Mouse (Mus musculus) embryonic facial prominence, embryonic 12.5 days (tissue): ENCODE results near the gene B230219D22Rik. TPM values are rescaled to one million over a fixed set of nuclear protein-coding genes. Genes with fewer than 3 reads are reported as not detected.
"Not testable (repeated sequence)": the region's sequence is repeated elsewhere in the genome, so short reads cannot be mapped to it uniquely, and the experiment has no call there.

Experiments
- ATAC-seq: fragments of 200-750 bp; cut with Nextera tagmentation; 2 replicates; pipeline ENCODE4 v1.8.0; 2017; ENCODE audit not compliant: insufficient number of reproducible peaks, insufficient read depth, low FRiP score, low TSS enrichment
- H3K27ac ChIP-seq: fragments of 300-500 bp; sonication (generic); 2 replicates; pipeline ENCODE4 v1.5.1; 2016; ENCODE audit warnings: mild to moderate bottlenecking
- H3K27me3 ChIP-seq: fragments of 300-500 bp; sonication (generic); 2 replicates; pipeline ENCODE4 v1.6.1; 2016; ENCODE audit warnings: mild to moderate bottlenecking, moderate library complexity
- H3K36me3 ChIP-seq: fragments of 300-500 bp; sonication (generic); 2 replicates; pipeline ENCODE4 v1.6.1; 2016; ENCODE audit warnings: mild to moderate bottlenecking
- H3K4me1 ChIP-seq: fragments of 300-500 bp; sonication (generic); 2 replicates; pipeline ENCODE4 v1.6.1; 2016
- H3K4me2 ChIP-seq: fragments of 300-500 bp; sonication (generic); replicated peaks from 2 replicates; pipeline ENCODE4 v1.6.1; 2016; ENCODE audit warnings: mild to moderate bottlenecking, moderate library complexity
- H3K4me3 ChIP-seq: fragments of 300-500 bp; sonication (generic); 2 replicates; pipeline ENCODE4 v1.5.1; 2016; ENCODE audit warnings: mild to moderate bottlenecking
- H3K9ac ChIP-seq: fragments of 300-500 bp; sonication (generic); 2 replicates; pipeline ENCODE4 v1.6.1; 2016; ENCODE audit warnings: mild to moderate bottlenecking, moderate library complexity
- H3K9me3 ChIP-seq: fragments of 300-500 bp; sonication (generic); 2 replicates; pipeline ENCODE4 v1.6.1; 2016; ENCODE audit warnings: mild to moderate bottlenecking, moderate library complexity
- WGBS: fragments of 180-500 bp; shearing (Covaris S2); methylation state at CpG from one replicate; pipeline ENCODE4 v1.1.7; 2016; 5-methylcytosine and 5-hydroxymethylcytosine counted together
- polyA plus RNA-seq: library from polyadenylated mRNA; unstranded; fragments of >200 nt; fragmentation: Nextera tagmentation; extraction: Ambion mirVana; gene quantifications from 2 replicates; pipeline ENCODE4 v1.2.1, GENCODE M21; 2016

Gene B230219D22Rik
- polyA plus RNA-seq, 1 experiment from 2014 or later, result 83.9 TPM

GRCm38 (mm10) chr13:55694110-55694509, 1.2 kb downstream of the B230219D22Rik start:
- H3K9me3 ChIP-seq, result no peaks in the 10 kb centered on the region
- ATAC-seq, result no peak
- peak overlapping the region; percentile 62 for H3K4me2 ChIP-seq
- H3K4me3 ChIP-seq, result peak overlapping the region; percentile 99
- WGBS, result 15% methylated on average over 8 of the region's 8 CpGs
- H3K4me1 ChIP-seq, result peaks cover 15% of the 10 kb centered on the region
- H3K36me3 ChIP-seq, result peaks cover 6% of the 10 kb centered on the region
- peak overlapping the region; percentile 100 for H3K9ac ChIP-seq
- H3K27me3 ChIP-seq, result no peaks in the 10 kb centered on the region
- peak overlapping the region; percentile 98 for H3K27ac ChIP-seq

- H3K36me3 ChIP-seq, result peaks cover 23% of the 10 kb centered on the region
- not testable (repeated sequence) for H3K9ac ChIP-seq, ATAC-seq, H3K27ac ChIP-seq, H3K9me3 ChIP-seq, H3K4me3 ChIP-seq, H3K4me2 ChIP-seq, H3K27me3 ChIP-seq
- 100% methylated on average over 1 of the region's 3 CpGs for WGBS
- peaks cover 15% of the 10 kb centered on the region for H3K4me1 ChIP-seq
These were observed 3.1 kb downstream of the B230219D22Rik start for GRCm38 (mm10) chr13:55695989-55696388.

- Histone ChIP-seq H3K9me3 (no peaks in the 10 kb centered on the region), H3K27me3 (no peaks in the 10 kb centered on the region), H3K4me3 (no peak overlapping the region), H3K36me3 (peaks cover 41% of the 10 kb centered on the region), H3K4me1 (no peaks in the 10 kb centered on the region), H3K4me2 (no peak overlapping the region), H3K27ac (no peak overlapping the region), H3K9ac (no peak overlapping the region)
- WGBS, result 92% methylated on average over 4 of the region's 4 CpGs
- no peak for ATAC-seq
These were observed 11.4 kb downstream of the B230219D22Rik start for GRCm38 (mm10) chr13:55704301-55704700.

- H3K9ac ChIP-seq, result no peak overlapping the region
- no peak overlapping the region for H3K4me2 ChIP-seq
- peaks cover 3% of the 10 kb centered on the region; the same call in 1 of the 2 replicates for H3K36me3 ChIP-seq
- H3K27ac ChIP-seq, result no peak overlapping the region
- no peaks in the 10 kb centered on the region for H3K9me3 ChIP-seq
- peaks cover 8% of the 10 kb centered on the region; the same call in 1 of the 2 replicates for H3K4me1 ChIP-seq
- 88% methylated on average over 3 of the region's 3 CpGs for WGBS
- no peak for ATAC-seq
- no peak overlapping the region for H3K4me3 ChIP-seq
- no peaks in the 10 kb centered on the region for H3K27me3 ChIP-seq
These were observed 19.9 kb downstream of the B230219D22Rik start for GRCm38 (mm10) chr13:55712846-55713245.

- peak within 1 kb of the TSS; percentile 94 for H3K9ac ChIP-seq
These were observed 21.7 kb downstream of the B230219D22Rik start, which contains the start of gene Txndc15 for GRCm38 (mm10) chr13:55714501-55715166. Gene Txndc15, plus strand, starts transcription at chr13:55714650.

GRCm38 (mm10) chr13:55715167-55715512, 22.2 kb downstream of the B230219D22Rik start:
- H3K27me3 ChIP-seq, result no peaks in the 10 kb centered on the region
- peak overlapping the region; percentile 62 for H3K4me2 ChIP-seq
- no peaks in the 10 kb centered on the region for H3K9me3 ChIP-seq
- peaks cover 26% of the 10 kb centered on the region for H3K36me3 ChIP-seq
- WGBS, result 7% methylated on average over 5 of the region's 5 CpGs
- H3K27ac ChIP-seq, result peak overlapping the region; percentile 88
- H3K4me1 ChIP-seq, result peaks cover 8% of the 10 kb centered on the region; the same call in 1 of the 2 replicates
- ATAC-seq, result no peak
- H3K9ac ChIP-seq, result peak overlapping the region; percentile 94
- H3K4me3 ChIP-seq, result peak overlapping the region; percentile 94

More at GRCm38 (mm10) chr13:55714501-55715166, 21.7 kb downstream of the B230219D22Rik start, which contains the start of gene Txndc15:
- Histone ChIP-seq H3K4me2 (peak within 1 kb of the TSS; percentile 62), H3K27me3 (no peaks in the 10 kb centered on the region), H3K4me3 (peak within 1 kb of the TSS; percentile 94), H3K27ac (peak within 1 kb of the TSS; percentile 88), H3K9me3 (no peaks in the 10 kb centered on the region), H3K4me1 (peaks cover 8% of the 10 kb centered on the region; the same call in 1 of the 2 replicates), H3K36me3 (peaks cover 21% of the 10 kb centered on the region)
- peak; percentile 92 for ATAC-seq
- WGBS, result under 1% methylated on average over 63 of the region's 63 CpGs

GRCm38 (mm10) chr13:55715908-55716510, 23.1 kb downstream of the B230219D22Rik start:
- Histone ChIP-seq H3K9me3 (no peaks in the 10 kb centered on the region), H3K4me2 (peak overlapping the region; percentile 62), H3K4me1 (peaks cover 8% of the 10 kb centered on the region; the same call in 1 of the 2 replicates), H3K36me3 (peaks cover 34% of the 10 kb centered on the region), H3K4me3 (no peak overlapping the region; the same call in 1 of the 2 replicates), H3K9ac (no peak overlapping the region), H3K27me3 (no peaks in the 10 kb centered on the region), H3K27ac (no peak overlapping the region)
- ATAC-seq, result no peak
- 84% methylated on average over 7 of the region's 7 CpGs for WGBS

GRCm38 (mm10) chr13:55721516-55721915, 28.6 kb downstream of the B230219D22Rik start:
- Histone ChIP-seq H3K27me3 (no peaks in the 10 kb centered on the region), H3K4me3 (no peak overlapping the region), H3K9me3 (no peaks in the 10 kb centered on the region), H3K4me2 (no peak overlapping the region), H3K27ac (no peak overlapping the region), H3K4me1 (peaks cover 3% of the 10 kb centered on the region; the same call in 1 of the 2 replicates), H3K36me3 (peaks cover 73% of the 10 kb centered on the region), H3K9ac (no peak overlapping the region)
- WGBS, result 82% methylated on average over 8 of the region's 8 CpGs
- ATAC-seq, result no peak

- 95% methylated on average over 2 of the region's 2 CpGs for WGBS
These were observed 29.1 kb downstream of the B230219D22Rik start for GRCm38 (mm10) chr13:55721995-55722394.

GRCm38 (mm10) chr13:55726598-55727119, 33.7 kb downstream of the B230219D22Rik start:
- H3K36me3 ChIP-seq, result peaks cover 32% of the 10 kb centered on the region
- H3K4me1 ChIP-seq, result no peaks in the 10 kb centered on the region
- H3K9me3 ChIP-seq, result no peaks in the 10 kb centered on the region
- peak overlapping the region; percentile 70 for H3K9ac ChIP-seq
- ATAC-seq, result no peak
- no peaks in the 10 kb centered on the region for H3K27me3 ChIP-seq
- 3% methylated on average over 4 of the region's 4 CpGs for WGBS
- H3K4me3 ChIP-seq, result peak overlapping the region; percentile 60
- H3K27ac ChIP-seq, result peak overlapping the region; percentile 99
- H3K4me2 ChIP-seq, result peak overlapping the region; percentile 58

More at GRCm38 (mm10) chr13:55721995-55722394, 29.1 kb downstream of the B230219D22Rik start:
- Histone ChIP-seq H3K9me3 (no peaks in the 10 kb centered on the region), H3K4me1 (no peaks in the 10 kb centered on the region), H3K9ac (no peak overlapping the region), H3K27me3 (no peaks in the 10 kb centered on the region), H3K4me2 (no peak overlapping the region), H3K36me3 (peaks cover 73% of the 10 kb centered on the region), H3K27ac (no peak overlapping the region), H3K4me3 (no peak overlapping the region)
- ATAC-seq, result no peak

- Histone ChIP-seq H3K9me3 (no peaks in the 10 kb centered on the region), H3K36me3 (peaks cover 28% of the 10 kb centered on the region), H3K9ac (peak within 1 kb of the TSS; percentile 70), H3K4me2 (peak within 1 kb of the TSS; percentile 58), H3K27ac (peak within 1 kb of the TSS; percentile 99), H3K4me3 (peak within 1 kb of the TSS; percentile 60), H3K27me3 (no peaks in the 10 kb centered on the region), H3K4me1 (no peaks in the 10 kb centered on the region)
- WGBS, result under 1% methylated on average over 72 of the region's 73 CpGs
- peak; percentile 89 for ATAC-seq
These were observed 34.4 kb downstream of the B230219D22Rik start, which contains the start of gene Pcbd2 for GRCm38 (mm10) chr13:55727120-55727838. Gene Pcbd2, plus strand, starts transcription at chr13:55727368.
